Mouse (Mus musculus) heart, embryonic 10.5 days (tissue): ENCODE measurements around the gene Neil1. TPM values are rescaled to one million over a fixed set of nuclear protein-coding genes. Genes with fewer than 3 reads are reported as not detected.

ENCODE experiments used
- DNase-seq: peaks from one replicate; pipeline ENCODE4 v3.0.0-alpha.2; 2017; ENCODE audit warnings: low spot score
- H3K27ac ChIP-seq: fragments of 300-500 bp; sonication (generic); 2 replicates; pipeline ENCODE4 v1.5.1; 2016; ENCODE audit warnings: mild to moderate bottlenecking
- H3K27me3 ChIP-seq: fragments of 300-500 bp; sonication (generic); 2 replicates; pipeline ENCODE4 v1.6.1; 2016; ENCODE audit warnings: mild to moderate bottlenecking; ENCODE audit not compliant: poor library complexity, insufficient read depth, severe bottlenecking
- H3K36me3 ChIP-seq: fragments of 300-500 bp; sonication (generic); 2 replicates; pipeline ENCODE4 v1.6.1; 2016; ENCODE audit warnings: mild to moderate bottlenecking, moderate library complexity
- H3K4me1 ChIP-seq: fragments of 300-500 bp; sonication (generic); 2 replicates; pipeline ENCODE4 v1.6.1; 2016; ENCODE audit warnings: mild to moderate bottlenecking
- H3K4me3 ChIP-seq: fragments of 300-500 bp; sonication (generic); 2 replicates; pipeline ENCODE4 v1.5.1; 2016; ENCODE audit warnings: mild to moderate bottlenecking, moderate library complexity
- H3K9me3 ChIP-seq: fragments of 300-500 bp; sonication (generic); 2 replicates; pipeline ENCODE4 v1.6.1; 2016; ENCODE audit warnings: mild to moderate bottlenecking, moderate library complexity
- WGBS: fragments of 180-500 bp; shearing (Covaris S2); methylation state at CpG from one replicate; pipeline ENCODE4 v1.1.7; 2016; 5-methylcytosine and 5-hydroxymethylcytosine counted together
- polyA plus RNA-seq: library from polyadenylated mRNA; unstranded; fragments of >200 nt; fragmentation: Nextera tagmentation; extraction: Ambion mirVana; gene quantifications from 2 replicates; pipeline ENCODE4 v1.2.1, GENCODE M21; 2016

Neil1 gene
- 4.5 TPM in 2 replicates for polyA plus RNA-seq

- Histone ChIP-seq H3K36me3 (peaks cover 14% of the 10 kb centered on the region; the same call in 1 of the 2 replicates), H3K4me1 (peaks cover 15% of the 10 kb centered on the region), H3K27me3 (no peaks in the 10 kb centered on the region), H3K9me3 (no peaks in the 10 kb centered on the region), H3K4me3 (peak within 1 kb of the TSS; percentile 66), H3K27ac (peak within 1 kb of the TSS; percentile 89)
- peak; percentile 96 for DNase-seq
- WGBS = 1% methylated on average over 27 of the region's 27 CpGs
These were observed at the start of gene Neil1 for GRCm38 (mm10) chr9:57148144-57148878. Neil1 (minus strand) TSS chr9:57148305.

- 68% methylated on average over 8 of the region's 8 CpGs for WGBS
- no peaks in the 10 kb centered on the region for H3K4me1 ChIP-seq
- no peaks in the 10 kb centered on the region for H3K36me3 ChIP-seq
- no peak overlapping the region for H3K4me3 ChIP-seq
- no peak for DNase-seq
- no peak overlapping the region for H3K27ac ChIP-seq
- H3K9me3 ChIP-seq = no peaks in the 10 kb centered on the region
- H3K27me3 ChIP-seq = no peaks in the 10 kb centered on the region
These were observed 49.3 kb upstream of the Neil1 start for GRCm38 (mm10) chr9:57197414-57197813.

- H3K27ac ChIP-seq = no peak overlapping the region
- DNase-seq = no peak
- no peaks in the 10 kb centered on the region for H3K27me3 ChIP-seq
- no peak overlapping the region for H3K4me3 ChIP-seq
- no peaks in the 10 kb centered on the region for H3K9me3 ChIP-seq
- WGBS = 74% methylated on average over 3 of the region's 3 CpGs
- no peaks in the 10 kb centered on the region for H3K36me3 ChIP-seq
- H3K4me1 ChIP-seq = no peaks in the 10 kb centered on the region
These were observed 48.6 kb upstream of the Neil1 start for GRCm38 (mm10) chr9:57196708-57197107.

- WGBS = 77% methylated on average over 5 of the region's 5 CpGs
These were observed 20.3 kb upstream of the Neil1 start for GRCm38 (mm10) chr9:57168411-57168810.

GRCm38 (mm10) chr9:57166173-57166572 is 18.1 kb upstream of the Neil1 start:
- no peaks in the 10 kb centered on the region for H3K36me3 ChIP-seq
- no peak overlapping the region for H3K4me3 ChIP-seq
- no peak overlapping the region for H3K27ac ChIP-seq
- DNase-seq = no peak
- no peaks in the 10 kb centered on the region for H3K27me3 ChIP-seq
- H3K9me3 ChIP-seq = no peaks in the 10 kb centered on the region
- H3K4me1 ChIP-seq = no peaks in the 10 kb centered on the region
- WGBS = 85% methylated on average over 2 of the region's 2 CpGs

More at GRCm38 (mm10) chr9:57168411-57168810, 20.3 kb upstream of the Neil1 start:
- DNase-seq = no peak
- no peaks in the 10 kb centered on the region for H3K36me3 ChIP-seq
- H3K27ac ChIP-seq = no peak overlapping the region
- H3K4me1 ChIP-seq = no peaks in the 10 kb centered on the region
- H3K4me3 ChIP-seq = no peak overlapping the region
- H3K27me3 ChIP-seq = no peaks in the 10 kb centered on the region
- no peaks in the 10 kb centered on the region for H3K9me3 ChIP-seq

- H3K27me3 ChIP-seq = no peaks in the 10 kb centered on the region
- H3K4me3 ChIP-seq = no peak overlapping the region
- peaks cover 5% of the 10 kb centered on the region for H3K4me1 ChIP-seq
- H3K9me3 ChIP-seq = no peaks in the 10 kb centered on the region
- 36% methylated on average over 2 of the region's 2 CpGs for WGBS
- no peak overlapping the region for H3K27ac ChIP-seq
- H3K36me3 ChIP-seq = no peaks in the 10 kb centered on the region
- no peak for DNase-seq
These were observed 15.0 kb upstream of the Neil1 start for GRCm38 (mm10) chr9:57163137-57163536.

GRCm38 (mm10) chr9:57162496-57162895 is 14.4 kb upstream of the Neil1 start:
- H3K36me3 ChIP-seq = no peaks in the 10 kb centered on the region
- DNase-seq = no peak
- H3K4me1 ChIP-seq = peaks cover 9% of the 10 kb centered on the region
- H3K27ac ChIP-seq = no peak overlapping the region
- H3K9me3 ChIP-seq = no peaks in the 10 kb centered on the region
- no peak overlapping the region for H3K4me3 ChIP-seq
- H3K27me3 ChIP-seq = no peaks in the 10 kb centered on the region
- 5% methylated on average over 3 of the region's 3 CpGs for WGBS

- Histone ChIP-seq H3K9me3 (no peaks in the 10 kb centered on the region), H3K4me3 (peak overlapping the region; percentile 73), H3K36me3 (peaks cover 21% of the 10 kb centered on the region), H3K27ac (peak overlapping the region; percentile 86), H3K27me3 (no peaks in the 10 kb centered on the region), H3K4me1 (peaks cover 19% of the 10 kb centered on the region)
- 37% methylated on average over 11 of the region's 11 CpGs for WGBS
- no peak for DNase-seq
These were observed 10.4 kb upstream of the Neil1 start for GRCm38 (mm10) chr9:57158506-57158905.

GRCm38 (mm10) chr9:57158013-57158470 is 9.9 kb upstream of the Neil1 start, which contains the start of gene Commd4:
Commd4 (minus strand) TSS chr9:57158331.
- WGBS = under 1% methylated on average over 24 of the region's 24 CpGs
- Histone ChIP-seq H3K4me3 (peak within 1 kb of the TSS; percentile 73), H3K9me3 (no peaks in the 10 kb centered on the region), H3K27ac (peak within 1 kb of the TSS; percentile 86), H3K36me3 (peaks cover 21% of the 10 kb centered on the region), H3K27me3 (no peaks in the 10 kb centered on the region), H3K4me1 (peaks cover 19% of the 10 kb centered on the region)
- DNase-seq = peak; percentile 96

- Histone ChIP-seq H3K27ac (peak overlapping the region; percentile 86), H3K36me3 (peaks cover 21% of the 10 kb centered on the region), H3K9me3 (no peaks in the 10 kb centered on the region), H3K27me3 (no peaks in the 10 kb centered on the region), H3K4me1 (peaks cover 19% of the 10 kb centered on the region), H3K4me3 (peak overlapping the region; percentile 73)
- no peak for DNase-seq
- WGBS = 26% methylated on average over 13 of the region's 13 CpGs
These were observed 9.4 kb upstream of the Neil1 start for GRCm38 (mm10) chr9:57157499-57157898.

- H3K36me3 ChIP-seq = peaks cover 21% of the 10 kb centered on the region
- H3K4me1 ChIP-seq = peaks cover 19% of the 10 kb centered on the region
- no peaks in the 10 kb centered on the region for H3K9me3 ChIP-seq
- no peaks in the 10 kb centered on the region for H3K27me3 ChIP-seq
- DNase-seq = no peak
- WGBS = 81% methylated on average over 8 of the region's 8 CpGs
- H3K27ac ChIP-seq = no peak overlapping the region
- no peak overlapping the region for H3K4me3 ChIP-seq
These were observed 8.7 kb upstream of the Neil1 start for GRCm38 (mm10) chr9:57156823-57157222.

- Histone ChIP-seq H3K27ac (no peak overlapping the region), H3K9me3 (no peaks in the 10 kb centered on the region), H3K4me1 (peaks cover 19% of the 10 kb centered on the region), H3K4me3 (no peak overlapping the region), H3K27me3 (no peaks in the 10 kb centered on the region), H3K36me3 (peaks cover 21% of the 10 kb centered on the region)
- WGBS = 87% methylated on average over 7 of the region's 7 CpGs
- no peak for DNase-seq
These were observed 8.3 kb upstream of the Neil1 start for GRCm38 (mm10) chr9:57156383-57156782.

- Histone ChIP-seq H3K4me1 (peaks cover 20% of the 10 kb centered on the region), H3K27ac (no peak overlapping the region), H3K4me3 (no peak overlapping the region), H3K36me3 (peaks cover 21% of the 10 kb centered on the region), H3K27me3 (no peaks in the 10 kb centered on the region), H3K9me3 (no peaks in the 10 kb centered on the region)
- WGBS = 42% methylated on average over 6 of the region's 6 CpGs
- peak; percentile 61 for DNase-seq
These were observed 4.2 kb upstream of the Neil1 start for GRCm38 (mm10) chr9:57152331-57152730.
